Mouse (Mus musculus): ENCODE data around the gene Rapgef5.

Gene Rapgef5

GRCm38 (mm10) chr12:117561411-117562059 is 45.3 kb downstream of the Rapgef5 start:
- no peak for TF ChIP-seq GATA4 (IDR thresholded peaks at IDR 0.05; ENCODE audit: insufficient replicate concordance, low read length)

DNA sequence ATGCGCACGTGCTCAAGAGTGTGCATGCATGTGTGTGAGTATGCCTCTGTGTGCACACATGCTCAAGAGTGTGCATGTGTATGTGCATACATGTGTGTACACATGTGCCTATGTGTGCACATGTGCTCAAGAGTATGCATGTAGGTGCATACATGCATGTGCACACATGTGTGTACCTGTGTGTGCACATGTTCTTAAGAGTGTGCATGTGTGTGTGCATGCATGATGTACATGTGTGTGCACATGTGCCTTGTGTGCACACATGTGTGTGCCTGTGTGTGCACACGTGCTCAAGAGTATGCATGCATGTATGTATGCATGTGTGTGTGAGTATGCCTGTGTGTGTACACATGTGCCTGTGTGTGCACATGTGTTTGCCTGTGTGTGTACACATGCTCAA is 45.8 kb downstream of the Rapgef5 start:
- TF ChIP-seq GATA4 (IDR thresholded peaks at IDR 0.05; ENCODE audit: insufficient replicate concordance, low read length), result no peak

DNA sequence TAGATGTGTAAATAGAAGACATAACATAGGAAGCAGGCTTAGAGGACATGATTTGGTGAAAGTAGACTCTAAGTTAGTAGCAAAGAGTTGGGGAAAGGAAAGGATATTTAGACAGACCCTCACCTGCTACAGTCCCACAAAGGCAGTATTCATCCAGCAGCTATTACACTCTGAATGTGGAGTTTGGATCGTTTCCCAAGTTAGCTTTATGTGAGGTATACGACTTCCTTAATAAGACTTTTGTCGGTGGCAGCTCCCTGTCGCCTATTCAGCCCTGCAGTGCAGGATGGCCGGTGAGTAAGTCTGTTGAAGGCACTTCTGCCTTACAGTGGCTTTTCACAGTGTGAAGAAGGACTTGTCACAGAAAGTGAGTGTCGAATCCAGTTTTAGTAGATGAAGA is 47.6 kb downstream of the Rapgef5 start:
- TF ChIP-seq GATA4 (IDR thresholded peaks at IDR 0.05; ENCODE audit: insufficient replicate concordance, low read length), result no peak

DNA sequence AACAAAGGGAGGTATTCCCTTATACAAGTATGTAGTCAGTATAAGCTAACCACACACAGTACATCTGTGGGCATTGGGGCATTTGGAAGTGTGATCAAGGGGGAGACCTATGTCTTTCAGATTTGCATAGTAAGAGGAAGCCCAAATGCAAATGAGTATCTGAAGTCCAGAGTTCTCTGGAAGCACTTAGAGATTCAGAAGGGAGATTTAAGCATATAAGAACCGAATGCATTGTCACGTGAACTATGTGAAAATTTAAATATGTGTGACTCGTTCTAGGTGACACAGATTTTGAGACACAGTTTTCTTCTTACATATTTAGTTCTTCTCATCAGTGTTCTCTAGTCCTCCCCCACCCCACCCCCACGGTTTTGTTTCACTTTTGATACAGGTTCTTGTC is 50.0 kb downstream of the Rapgef5 start:
- TF ChIP-seq GATA4 (IDR thresholded peaks at IDR 0.05; ENCODE audit: insufficient replicate concordance, low read length), result no peak

GRCm38 (mm10) chr12:117569671-117570070 is 53.4 kb downstream of the Rapgef5 start:
- TF ChIP-seq GATA4 (IDR thresholded peaks at IDR 0.05; ENCODE audit: insufficient replicate concordance, low read length), result no peak

GRCm38 (mm10) chr12:117584256-117584655 is 68.0 kb downstream of the Rapgef5 start:
- no peak for TF ChIP-seq GATA4 (IDR thresholded peaks at IDR 0.05; ENCODE audit: insufficient replicate concordance, low read length)

DNA sequence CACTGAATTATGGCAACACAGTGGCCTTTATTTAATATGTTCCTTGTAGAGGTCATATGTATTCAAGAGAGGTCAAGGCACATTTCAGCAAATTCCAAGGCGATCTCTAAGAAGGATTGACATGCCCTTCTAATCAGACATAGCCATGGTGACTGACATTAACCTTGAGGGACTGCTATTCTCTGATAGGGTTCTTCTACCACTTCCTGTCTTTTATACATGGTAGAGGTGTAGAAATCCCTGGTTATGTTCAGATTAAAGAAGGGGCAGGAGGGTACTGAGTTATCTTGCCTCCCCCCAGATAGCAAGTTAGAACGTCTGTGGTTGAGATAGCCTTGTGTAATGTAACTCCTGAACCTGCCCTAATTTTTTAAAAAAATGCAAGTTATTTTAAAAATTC is 69.1 kb downstream of the Rapgef5 start:
- TF ChIP-seq GATA4 (IDR thresholded peaks at IDR 0.05; ENCODE audit: insufficient replicate concordance, low read length), result no peak

- TF ChIP-seq GATA4 (IDR thresholded peaks at IDR 0.05; ENCODE audit: insufficient replicate concordance, low read length), result no peak
Observed at GRCm38 (mm10) chr12:117586124-117586523, 69.8 kb downstream of the Rapgef5 start.

- no peak for TF ChIP-seq GATA4 (IDR thresholded peaks at IDR 0.05; ENCODE audit: insufficient replicate concordance, low read length)
Observed at GRCm38 (mm10) chr12:117589186-117589585, 72.9 kb downstream of the Rapgef5 start.

DNA sequence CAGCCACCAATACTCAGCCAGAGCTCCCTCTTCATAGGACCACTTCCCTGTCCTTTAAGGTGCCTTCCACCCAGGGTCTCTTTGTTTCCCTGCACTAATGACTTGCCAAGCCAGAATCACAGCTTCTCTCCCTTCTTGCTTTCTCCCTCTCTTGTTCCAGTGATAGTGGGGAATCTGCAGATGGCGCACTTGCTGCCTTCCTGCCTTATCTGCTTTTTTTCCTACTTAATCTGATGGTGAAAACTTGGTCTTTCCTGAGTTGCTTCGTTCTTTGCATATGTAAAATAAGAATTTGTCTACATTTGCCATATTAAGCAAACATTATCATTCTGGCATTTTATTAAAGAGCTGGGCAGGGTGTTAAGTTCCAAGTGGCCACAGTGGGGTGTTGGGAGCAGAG is 75.7 kb downstream of the Rapgef5 start:
- TF ChIP-seq GATA4 (IDR thresholded peaks at IDR 0.05; ENCODE audit: insufficient replicate concordance, low read length), result no peak

DNA sequence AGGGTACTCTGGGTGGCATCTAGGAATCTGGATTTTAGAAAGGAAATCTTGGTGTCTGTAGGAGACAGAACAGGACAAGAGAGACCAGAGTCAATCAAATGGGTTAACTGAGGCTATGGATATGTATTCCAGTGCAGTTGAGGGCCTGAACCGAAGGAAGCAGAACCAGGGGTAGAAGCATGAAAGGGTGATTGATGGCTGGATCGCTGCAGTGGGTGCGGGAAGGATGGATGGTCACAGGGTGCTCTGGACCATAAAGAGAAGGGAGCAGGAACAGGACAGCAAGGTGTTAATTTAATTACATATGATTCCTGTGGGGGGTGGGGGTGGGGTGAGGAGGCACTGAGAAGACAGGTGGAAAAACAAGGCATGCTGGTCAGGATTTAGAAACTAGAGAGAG is 76.3 kb downstream of the Rapgef5 start:
- no peak for TF ChIP-seq GATA4 (IDR thresholded peaks at IDR 0.05; ENCODE audit: insufficient replicate concordance, low read length)

DNA sequence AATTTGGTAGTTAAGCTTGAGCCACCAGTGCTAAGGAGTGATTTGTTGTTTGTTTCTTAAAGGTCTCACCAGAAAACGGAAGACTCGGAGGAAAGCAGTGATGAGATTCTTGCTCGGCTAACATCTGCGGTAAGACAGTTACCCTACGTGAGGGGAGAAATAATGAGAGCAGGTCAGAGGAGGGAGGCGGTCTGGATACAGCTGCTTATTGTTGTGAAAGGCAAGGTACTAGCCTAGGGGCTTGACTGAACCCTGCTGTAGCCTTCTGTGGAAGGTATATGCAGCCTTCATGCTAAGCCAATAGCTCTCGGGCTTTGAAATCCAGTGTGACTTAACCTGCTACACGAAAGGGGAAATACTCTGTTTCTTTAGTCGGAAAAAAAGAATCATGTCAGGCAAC is 78.9 kb downstream of the Rapgef5 start:
- TF ChIP-seq GATA4 (IDR thresholded peaks at IDR 0.05; ENCODE audit: insufficient replicate concordance, low read length), result no peak

DNA sequence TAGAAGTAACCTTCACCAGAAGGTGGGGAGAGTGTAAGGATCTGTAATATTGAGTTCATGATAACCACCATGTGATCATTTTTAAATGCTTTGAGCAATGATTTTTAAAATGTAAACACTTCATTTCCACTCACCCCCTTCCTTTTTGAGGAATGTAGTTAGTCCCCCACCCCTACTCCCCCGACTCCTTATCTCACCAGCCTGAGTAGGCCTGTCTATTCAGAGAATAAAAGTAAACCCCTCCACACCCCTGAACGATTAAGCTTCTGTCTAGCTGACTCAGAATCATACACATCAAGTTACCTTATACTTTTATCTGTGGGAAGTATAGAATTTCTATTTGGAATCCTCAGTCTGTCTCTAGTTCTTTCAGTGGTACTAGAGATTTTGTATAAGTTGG is 81.9 kb downstream of the Rapgef5 start:
- TF ChIP-seq GATA4 (IDR thresholded peaks at IDR 0.05; ENCODE audit: insufficient replicate concordance, low read length), result no peak

DNA sequence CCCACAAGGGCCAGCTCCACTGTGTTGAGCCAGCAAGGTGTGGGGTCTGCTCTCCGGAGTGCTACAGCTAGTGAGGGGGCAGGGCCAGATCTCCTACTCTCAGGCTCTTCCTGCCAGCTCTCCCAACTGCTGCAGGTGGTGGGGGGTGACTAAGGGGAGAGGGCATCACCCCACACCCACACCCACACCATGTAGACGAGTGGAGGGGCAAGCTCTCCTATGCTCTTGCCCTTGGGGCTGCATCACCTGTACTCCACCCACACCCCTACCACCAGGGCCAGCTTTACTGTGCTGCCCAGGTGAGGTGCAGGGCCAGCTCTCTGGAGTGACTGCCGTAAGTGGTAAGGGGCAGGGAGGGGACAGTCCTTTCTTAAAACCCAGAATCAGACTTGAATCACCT is 89.7 kb downstream of the Rapgef5 start:
- no peak for TF ChIP-seq GATA4 (IDR thresholded peaks at IDR 0.05; ENCODE audit: insufficient replicate concordance, low read length)

GRCm38 (mm10) chr12:117612715-117613114 is 96.4 kb downstream of the Rapgef5 start:
- no peak for TF ChIP-seq GATA4 (IDR thresholded peaks at IDR 0.05; ENCODE audit: insufficient replicate concordance, low read length)

GRCm38 (mm10) chr12:117619523-117620023 is 103.3 kb downstream of the Rapgef5 start:
- TF ChIP-seq GATA4 (IDR thresholded peaks at IDR 0.05; ENCODE audit: insufficient replicate concordance, low read length), result no peak

- TF ChIP-seq GATA4 (IDR thresholded peaks at IDR 0.05; ENCODE audit: insufficient replicate concordance, low read length), result no peak
Observed at GRCm38 (mm10) chr12:117622972-117623371, 106.7 kb downstream of the Rapgef5 start.
